Mouse (Mus musculus) left cerebral cortex, adult 18-20 months (tissue): ENCODE measurements at regions not wholly inside any gene's neighbourhood (a gene's known extent, or its start where the extent isn't known, plus 50 kb on each side); places are given as distances from the start of the nearest gene placed in this dataset.
A peak's percentile ranks its signal among the peaks of the same experiment; 100 is the strongest.
"Not testable (repeated sequence)": the region's sequence is repeated elsewhere in the genome, so short reads cannot be mapped to it uniquely, and the experiment has no call there.

Experiments used
- DNase-seq, 2 experiments: peaks; one replicate each; pipeline ENCODE4 v3.0.0; 2021 to 2022; ENCODE audit warnings: low spot score in 2 of 2, mixed read lengths in 1 of 2

DNA sequence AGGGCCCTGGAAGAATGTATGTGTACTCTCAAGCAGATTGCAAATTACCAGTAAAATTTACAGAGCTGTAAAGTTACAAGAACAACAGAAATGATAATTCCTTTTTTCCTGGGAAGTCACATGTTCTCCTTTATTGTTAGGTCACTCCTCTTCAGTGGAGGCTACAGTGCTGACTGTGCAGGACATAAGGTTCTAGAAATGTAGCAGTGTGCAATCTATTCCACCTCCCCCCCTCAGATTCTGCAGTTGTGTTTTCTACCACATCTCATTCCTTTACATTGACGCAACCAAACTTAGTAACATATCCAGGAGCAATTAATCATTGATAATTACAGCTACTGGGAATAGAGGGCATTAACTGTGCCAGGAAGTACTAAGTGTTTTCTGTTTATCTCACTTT, 385.3 kb upstream of the Tnc start:
- DNase-seq = no peak

DNA sequence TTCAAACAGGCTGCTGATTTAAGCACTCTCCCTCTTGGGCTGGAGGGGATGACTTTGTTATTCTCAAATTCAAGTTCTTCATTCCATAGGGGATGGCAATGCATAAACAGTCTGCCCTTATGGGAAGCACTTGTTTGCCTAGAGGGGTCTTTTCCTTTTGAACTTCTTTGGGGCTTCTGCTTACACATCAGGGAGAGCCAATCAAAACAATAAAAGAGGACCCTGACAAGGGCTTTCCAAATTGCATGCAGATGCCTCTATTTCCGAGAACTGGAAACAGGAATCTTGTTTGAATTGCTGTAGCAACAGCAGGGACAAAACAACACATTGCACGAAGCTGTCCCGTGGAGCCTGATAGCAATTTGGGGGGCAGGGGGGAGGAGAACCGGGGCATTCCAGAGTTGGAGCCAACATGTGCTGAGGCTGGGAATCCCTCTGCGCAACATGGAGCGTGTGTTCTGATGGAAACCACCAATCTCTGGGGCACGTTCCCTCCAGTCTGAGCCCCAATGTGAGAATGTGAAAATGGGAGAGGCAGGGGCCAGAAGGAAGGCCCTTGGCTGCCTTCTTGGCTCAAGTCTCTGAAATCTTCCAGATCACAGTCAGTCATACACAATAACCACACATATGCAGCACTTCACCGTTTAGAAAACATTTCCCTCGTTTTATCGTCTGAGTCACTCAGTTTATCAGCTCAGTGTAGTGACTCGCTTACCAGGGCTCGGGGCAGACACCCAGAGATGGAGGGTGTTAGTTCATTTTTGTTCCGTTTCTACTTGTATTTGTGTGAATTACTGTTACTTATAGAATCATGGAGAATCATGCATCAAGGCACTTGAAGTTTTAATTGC, 391.2 kb upstream of the Tnc start:
- DNase-seq = no peak

DNA sequence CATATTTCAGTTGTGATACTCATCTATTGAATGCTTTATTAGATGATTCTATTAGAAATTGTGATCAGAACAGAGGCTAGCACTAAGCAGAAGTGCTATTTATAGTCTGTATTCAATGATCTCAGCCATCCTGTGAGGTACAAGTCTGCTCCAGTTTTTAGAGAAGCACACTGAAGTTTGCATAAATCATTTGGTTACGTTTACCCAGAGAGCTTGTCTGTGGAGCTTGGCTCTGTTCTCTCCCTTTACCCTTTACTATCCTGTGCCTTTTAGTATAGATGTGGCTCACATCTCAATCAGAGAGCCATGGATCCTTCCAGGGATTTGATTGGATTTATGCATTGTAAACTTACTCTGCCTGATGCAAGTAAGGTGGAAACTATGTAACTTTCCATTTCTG, 404.6 kb upstream of the Tnc start:
- no peak for DNase-seq

DNA sequence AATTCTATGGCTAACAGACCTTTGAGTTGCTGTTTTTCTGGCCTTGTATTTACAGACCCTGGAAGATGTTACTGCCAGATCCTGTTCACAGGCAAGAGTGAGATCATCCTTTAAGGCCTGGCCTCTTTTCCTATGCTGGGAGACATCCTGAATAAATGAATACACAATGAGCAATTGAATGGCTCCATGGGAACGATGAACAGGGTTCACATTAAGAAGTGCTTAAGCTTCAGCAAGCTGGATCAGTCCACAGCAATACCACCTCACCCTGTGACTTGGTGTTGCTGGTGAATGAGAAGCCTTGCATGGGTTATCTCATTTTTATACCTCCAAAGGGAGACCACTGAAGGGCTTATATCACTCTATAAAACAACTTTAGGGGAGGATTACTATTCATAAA, 405.1 kb upstream of the Tnc start:
- DNase-seq = no peak

DNA sequence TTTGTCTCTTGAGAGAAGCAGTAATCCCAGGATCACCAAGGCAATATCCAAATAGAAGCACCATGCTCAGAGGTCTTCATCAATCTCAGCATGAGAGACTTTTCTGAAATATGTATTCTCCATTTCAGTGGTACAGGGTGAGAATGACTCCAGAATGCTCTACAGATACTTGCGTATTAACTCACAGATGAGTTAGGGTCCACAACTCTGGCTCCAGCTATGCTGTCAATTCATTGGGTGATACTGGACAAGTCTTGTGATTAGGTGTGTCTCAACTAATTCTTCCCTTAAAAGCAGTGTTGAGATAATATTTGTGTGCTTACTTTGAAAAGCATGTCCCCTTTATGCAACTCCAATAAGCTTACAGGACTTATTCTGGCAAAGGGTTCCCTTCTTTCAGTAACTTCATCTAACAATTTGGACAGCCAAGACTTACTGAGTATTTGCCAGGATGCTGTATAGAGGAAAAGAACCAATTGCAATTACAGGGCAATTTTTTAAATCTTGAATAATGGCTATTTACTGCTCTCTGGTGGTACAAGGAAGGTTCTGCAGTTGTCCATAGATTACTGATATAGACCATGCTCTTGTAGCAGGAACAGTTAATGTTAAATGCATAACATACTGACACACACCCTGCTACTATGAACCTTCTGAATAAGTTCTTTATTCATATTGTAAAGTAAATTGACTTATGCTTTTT, 445.6 kb upstream of the Tnc start:
- no peak for DNase-seq

DNA sequence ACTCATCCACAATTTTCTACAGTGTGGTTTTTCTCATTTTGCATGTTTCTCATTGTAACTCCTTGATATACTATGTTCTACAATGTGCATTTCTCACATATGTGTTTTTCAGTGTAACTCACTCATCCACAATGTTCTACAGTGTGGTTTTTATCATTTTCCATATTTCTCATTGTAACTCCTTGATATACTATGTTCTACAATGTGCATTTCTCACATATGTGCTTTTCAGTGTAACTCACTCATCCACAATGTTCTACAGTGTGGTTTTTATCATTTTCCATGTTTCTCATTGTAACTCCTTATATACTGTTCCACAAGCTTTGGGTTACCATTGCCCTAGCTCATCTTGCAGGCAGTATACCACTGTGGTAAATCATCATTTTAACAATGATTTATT, 450.9 kb upstream of the Tnc start:
- not testable (repeated sequence) for DNase-seq

DNA sequence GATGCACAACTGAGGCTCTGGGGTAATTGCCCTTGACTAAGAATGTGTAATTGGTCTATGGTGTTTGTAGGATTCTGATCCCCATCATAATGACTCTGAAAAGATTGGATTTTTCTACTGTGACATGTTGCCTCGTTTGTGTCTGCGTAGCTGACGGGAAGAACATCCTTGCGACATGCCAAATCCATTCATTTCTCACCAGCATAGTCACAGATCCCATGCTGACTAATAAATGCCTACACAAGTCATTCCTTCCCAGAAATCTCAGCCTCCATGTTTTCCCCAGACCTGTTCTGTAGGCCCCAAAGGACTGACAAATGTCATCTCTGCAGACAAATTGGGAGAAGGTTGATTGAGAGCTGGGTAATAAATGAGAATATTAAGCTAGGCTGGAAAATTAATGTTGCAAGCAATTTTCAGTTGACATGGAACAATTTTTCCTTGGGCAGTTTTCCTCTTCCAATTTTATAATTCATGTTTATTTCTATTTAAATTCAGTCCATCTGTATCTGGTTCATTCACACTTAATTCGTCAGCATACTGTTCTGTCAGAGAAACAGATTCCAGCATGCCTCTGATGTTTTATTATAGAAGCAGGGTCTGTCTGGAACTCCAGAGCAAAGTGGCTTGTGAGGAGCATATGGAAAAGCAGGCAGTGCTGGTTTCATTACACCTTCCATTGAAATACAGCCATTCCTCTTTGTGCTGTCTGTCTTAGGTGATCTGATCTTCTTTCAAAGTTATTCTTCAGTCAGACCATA, 454.0 kb upstream of the Tnc start:
- DNase-seq = no peak

DNA sequence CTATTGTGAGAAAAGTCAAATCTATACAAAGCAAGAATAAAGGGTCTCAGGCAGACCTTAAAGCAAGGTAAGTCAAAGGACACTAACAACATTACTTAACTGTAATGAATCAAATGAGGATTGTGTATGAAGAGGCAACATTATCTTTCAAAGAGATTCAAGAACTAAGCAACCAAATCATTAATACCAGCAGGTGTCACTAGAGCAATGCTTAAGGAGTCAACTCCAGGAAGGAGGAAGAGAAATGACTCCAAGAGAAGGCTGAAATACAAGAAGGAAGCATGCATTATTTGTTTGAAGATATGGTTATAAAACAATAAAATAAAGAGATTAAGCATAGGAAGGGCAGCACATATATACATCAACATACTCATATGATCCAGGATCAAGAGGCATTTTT, 475.1 kb upstream of the Tnc start:
- no peak for DNase-seq

DNA sequence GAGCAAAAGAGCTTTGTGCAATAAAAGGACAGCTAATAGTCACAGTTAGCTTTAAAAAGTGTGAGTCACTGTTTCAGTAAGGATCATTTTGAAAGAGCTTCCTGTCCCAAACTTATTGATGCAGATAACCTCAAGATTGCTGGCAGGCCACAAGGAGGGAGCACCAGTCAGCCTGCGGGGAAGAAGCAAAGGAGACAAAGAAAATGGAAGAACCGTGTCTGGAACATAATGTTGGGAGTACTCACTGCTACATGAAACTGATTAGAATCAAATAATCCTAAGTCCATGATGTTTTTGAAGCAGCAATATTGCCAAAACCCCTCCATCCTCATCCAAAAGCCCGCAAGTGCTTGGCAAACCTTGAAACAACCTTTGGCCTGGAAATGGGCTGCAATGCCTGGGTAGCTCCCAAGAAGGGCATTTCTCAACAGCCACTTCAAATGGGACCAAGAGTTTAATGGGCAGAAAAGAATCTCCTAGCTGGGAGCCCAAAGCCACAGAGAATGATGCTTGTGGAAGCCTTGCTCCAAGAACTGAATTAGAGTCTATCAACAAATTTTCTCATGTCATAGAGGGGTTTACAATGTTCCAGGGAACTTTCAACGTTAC, 481.0 kb upstream of the Tnc start:
- DNase-seq = no peak

DNA sequence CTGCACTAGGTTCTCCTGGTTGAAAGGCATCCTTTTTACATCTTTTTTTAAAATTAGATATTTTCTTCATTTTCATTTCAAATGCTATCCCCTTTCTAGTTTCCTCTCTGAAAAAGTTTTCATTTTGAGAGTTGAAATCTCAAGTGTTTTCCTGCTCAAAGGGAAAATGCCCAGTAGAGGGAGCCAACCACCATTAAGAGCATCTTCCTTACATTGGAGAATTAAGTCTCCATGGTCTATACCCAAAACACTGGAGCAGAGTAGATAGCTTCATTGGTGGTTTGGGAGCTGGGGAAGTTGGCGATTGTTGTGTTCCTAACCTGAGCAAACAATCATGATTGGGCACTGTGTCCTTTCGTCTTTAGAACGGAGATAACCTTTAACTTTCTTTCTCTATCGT, 483.8 kb upstream of the Tnc start:
- DNase-seq = peak; percentile 11 to 54

DNA sequence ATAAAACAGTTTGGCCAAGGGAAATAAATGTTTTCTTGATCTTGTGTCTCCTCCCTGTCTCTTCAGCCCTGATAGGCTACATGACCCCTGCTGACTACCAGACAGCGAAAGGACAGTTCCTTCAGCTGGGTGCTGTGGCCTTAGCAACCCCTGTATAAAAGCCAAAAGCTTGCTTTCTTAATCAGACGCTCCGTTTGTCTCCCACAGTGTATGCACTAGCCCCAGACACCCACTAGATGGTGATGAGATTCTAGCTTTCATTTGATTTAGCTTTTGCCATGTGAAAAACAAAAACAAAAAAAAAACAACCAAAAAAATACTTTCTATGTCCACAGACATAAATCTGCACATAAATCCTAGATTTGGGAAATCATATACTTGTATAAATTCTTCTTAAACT, 486.2 kb upstream of the Tnc start:
- DNase-seq = peak in 1 of 2 experiments; percentile 4

DNA sequence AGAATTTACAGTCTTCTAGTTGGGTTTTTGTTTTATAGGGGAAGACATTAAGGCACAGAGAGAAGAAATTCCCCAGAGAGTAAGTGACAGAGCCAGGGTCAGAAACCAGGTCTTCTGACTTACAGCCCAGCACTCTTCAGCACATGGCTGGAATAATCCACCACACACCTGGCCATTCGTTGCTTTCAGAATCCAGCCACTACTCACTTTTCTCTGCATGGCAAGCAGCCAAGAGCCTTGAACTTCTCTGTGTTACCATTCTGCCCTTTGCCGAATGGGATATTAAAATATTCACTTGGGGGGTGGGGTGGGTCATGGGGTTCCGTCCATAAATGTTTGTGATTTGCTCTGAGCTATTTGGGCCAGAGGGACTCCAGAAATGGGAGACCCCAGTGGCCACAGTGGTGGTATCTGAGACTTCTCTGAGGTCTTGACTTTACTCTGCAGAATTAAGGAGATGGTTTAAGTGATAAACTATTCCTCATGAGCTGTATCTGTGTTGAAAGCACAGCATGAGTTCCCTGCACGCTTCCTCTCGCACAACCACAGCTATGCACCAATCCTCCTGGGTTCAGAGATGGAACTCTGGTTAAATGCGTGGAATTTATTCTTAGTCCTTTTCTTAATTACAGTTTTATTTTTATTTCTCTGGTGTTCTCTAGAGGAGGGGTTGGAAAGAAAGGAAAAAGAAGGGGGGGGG, 488.9 kb upstream of the Tnc start:
- no peak for DNase-seq

DNA sequence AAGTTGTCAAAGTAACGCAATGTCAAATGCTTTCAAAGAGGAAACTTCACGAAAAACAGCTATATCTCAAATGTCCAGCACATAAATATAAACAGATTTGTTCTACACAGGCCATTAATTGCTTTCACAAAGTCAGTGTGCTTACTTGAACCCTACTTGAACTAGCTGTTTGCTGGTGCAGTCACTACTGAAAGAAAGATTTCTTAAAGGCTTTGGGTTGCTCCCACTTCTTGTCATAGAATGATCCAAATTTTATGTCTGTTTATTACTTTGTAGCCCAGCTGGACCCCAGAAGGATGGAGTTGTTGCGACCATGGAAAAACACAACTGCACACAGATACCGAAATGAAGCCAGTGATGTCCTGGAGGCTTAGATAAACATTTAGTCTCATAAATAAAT, 491.2 kb upstream of the Tnc start:
- DNase-seq = no peak

DNA sequence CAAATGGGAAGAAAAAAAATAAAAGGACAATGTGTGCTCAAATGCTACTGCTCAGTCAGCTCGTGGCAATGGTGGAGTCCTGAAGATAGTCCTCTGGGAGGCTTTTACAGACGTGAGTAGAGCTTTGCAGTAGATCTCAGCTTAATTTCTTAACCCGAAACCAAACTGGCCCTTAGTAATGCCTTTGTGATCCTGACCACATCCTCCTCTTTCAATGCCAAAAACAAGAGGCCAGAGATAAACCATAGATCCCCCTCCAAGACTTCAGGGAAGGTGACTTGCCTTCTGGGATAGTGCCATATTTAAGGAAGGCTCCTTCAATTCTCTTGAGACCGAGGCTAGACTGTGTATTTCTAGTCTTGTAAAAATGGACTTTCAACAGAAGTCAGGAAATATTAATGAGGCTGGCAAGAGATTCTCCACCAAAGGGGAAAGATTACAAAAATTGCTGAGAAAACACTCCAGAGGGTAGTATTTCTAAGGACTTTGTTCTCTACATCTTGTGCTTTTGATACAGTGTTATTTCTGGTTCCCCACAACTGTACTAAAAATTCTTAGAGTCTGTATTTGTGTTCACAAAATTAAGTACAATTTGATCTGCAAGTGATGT, 497.9 kb upstream of the Tnc start:
- DNase-seq = no peak

DNA sequence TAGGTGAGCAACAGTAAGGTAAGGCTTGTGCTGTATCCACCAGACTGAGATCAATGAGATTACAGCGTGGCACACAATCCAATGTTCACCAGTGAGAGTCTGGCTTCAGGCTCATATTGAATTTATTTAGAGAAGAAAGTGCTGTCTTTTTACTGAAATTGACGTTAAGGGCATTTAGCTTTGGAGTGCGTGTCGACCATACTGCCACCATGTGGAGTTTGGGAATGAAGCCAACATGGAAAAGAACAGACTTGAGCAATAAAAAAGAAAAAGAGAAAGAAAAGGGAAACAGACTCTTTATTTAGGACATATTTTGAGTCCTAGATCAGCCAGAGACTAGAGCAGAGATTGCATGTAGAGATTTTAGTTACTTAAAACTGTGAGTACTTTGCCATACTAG, 499.6 kb upstream of the Tnc start:
- no peak for DNase-seq

DNA sequence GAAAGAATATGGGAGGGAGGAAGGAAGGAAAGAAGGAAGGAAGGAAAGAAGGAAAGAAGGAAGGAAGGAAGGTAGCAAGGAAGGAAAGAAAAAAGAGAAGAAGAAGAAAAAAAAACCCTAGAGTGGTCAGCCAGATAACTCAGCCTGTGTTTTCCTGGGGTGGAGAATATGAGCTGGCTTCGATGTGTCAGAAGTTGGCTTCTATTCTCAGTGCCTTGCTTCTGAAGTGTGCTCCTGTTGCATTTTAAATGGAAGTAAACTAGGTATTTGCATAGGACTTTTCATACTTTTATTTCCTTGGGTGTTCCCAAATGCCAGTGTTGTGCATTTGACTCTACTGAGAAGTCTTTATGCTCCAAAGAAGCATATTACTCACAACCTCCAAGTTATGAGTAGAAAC, 515.7 kb upstream of the Tnc start:
- no peak for DNase-seq

DNA sequence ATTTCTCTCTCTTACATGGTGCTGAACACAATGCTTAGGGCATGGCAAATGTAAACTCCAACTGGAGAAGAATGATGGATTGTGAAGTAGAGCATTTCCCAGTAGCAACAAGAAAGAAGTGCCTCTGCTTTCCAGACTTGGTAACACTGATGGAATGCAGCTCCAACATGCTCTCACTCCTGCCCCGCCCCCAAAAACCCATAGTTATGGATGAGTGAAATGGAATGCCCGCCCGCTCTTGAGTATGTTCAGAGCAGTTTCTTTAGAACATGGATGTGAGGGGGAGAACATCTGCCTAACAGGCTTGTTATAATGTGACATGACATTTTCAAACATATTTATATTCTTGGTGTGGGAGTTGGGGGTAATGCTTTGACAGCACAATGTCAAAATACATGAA, 517.2 kb upstream of the Tnc start:
- DNase-seq = no peak

DNA sequence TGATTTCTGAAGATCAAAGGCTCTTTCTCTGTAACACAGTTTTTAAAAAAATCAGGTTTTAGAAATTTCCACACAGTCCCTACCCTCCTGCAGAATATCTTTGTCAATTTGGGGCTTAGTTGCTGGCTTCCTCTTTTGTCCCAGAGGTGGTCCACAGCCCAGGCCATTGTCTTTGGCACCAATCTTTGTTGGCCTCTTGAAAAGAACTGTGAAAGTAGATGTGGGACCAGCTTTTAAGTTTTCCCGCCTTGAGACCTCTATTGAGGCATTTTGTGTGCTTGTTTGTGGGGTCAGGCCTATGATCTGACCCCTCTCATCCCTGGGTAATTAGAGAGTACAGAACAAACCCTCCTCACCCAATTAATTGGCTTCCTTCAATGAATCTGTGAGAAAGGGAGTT, 523.9 kb upstream of the Tnc start:
- no peak for DNase-seq

DNA sequence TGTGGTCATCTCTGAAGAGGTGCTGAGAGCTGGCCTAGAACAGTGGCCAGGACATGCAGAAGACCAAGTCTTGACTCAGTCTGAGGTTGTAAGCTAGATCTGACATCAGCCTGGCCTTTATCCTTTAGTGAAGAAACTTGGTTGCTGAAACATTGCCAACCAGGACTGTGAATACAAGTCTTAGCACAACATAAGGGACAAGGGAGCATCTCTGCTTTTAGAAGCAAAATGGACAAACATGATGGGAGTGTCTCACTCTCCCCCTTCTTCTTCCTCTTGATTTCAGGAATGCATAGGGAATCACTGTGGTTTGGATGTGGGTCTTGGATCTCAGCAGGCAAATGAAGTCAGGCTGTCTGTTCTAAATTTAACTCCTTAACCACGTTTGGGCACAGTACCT, 529.1 kb upstream of the Tnc start:
- DNase-seq = no peak

DNA sequence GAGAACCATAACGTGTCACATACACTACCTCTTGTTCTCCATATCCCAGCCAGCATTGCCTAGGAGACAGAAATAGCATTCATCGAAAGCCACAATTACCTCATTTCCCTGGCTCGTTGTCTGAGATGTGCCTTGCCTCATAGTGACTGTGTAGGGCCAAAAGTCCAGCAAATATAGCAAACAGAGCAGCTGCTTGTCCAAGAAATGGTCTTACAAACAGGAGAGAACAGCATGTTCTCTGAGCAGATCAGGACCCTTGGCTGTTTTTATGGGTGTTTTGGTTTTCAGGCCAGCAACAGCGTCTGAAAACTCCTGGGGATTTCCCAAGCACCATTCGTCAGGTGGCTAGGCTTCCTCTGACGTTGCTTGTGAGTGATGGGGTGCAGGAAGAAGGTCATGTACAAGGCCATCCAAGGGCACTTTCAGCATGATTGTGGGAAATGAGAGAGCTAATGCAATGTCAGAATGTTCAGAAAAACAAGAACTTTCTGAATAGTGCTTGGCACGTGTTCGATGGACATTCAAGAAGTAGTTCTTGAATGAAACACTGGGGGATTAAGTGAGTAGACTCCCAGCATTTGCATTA, 528.9 kb upstream of the Pappa start:
- no peak for DNase-seq
